Mouse (Mus musculus) adrenal gland, adult 18-20 months (tissue): ENCODE results near the gene Fbxl20. TPM values are rescaled to one million over a fixed set of nuclear protein-coding genes. Genes with fewer than 3 reads are reported as not detected.
A peak's percentile ranks its signal among the peaks of the same experiment; 100 is the strongest.

Source experiments
- DNase-seq, 2 experiments: peaks; one replicate each; pipeline ENCODE4 v3.0.0; 2021 to 2022; ENCODE audit warnings: low spot score in 2 of 2
- total RNA-seq, 2 experiments: library from RNA; stranded (reverse); gene quantifications; 1 replicate in 1 of 2; 2 replicates in 1 of 2; pipeline ENCODE4 v1.2.3; 2021

Fbxl20 gene
- total RNA-seq, 2 experiments from 2014 or later, result 21.6 to 27.7 TPM

- no peak for DNase-seq
These were observed 59.6 kb downstream of the Fbxl20 start for GRCm38 (mm10) chr11:98090583-98090982.

DNA sequence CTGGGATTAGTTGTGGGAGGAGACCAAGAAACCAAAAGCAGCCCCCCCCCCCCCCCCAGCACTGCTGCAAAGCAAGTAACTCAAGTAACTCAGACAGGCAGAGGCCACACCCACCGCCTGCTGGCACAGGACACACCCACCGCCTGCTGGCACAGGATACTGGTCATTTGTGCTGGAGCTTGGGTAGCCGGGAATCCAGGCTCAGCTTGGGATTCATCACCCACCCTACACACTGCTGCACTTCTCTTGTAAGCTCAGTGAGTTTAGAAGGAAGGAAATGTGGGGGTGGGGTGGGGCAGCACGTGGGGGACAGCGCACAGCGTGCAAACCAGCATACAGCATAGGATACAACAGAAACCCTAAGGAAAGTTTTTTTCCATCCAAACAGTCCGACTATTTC, 62.0 kb downstream of the Fbxl20 start:
- peak in 1 of 2 experiments; percentile 38 for DNase-seq

DNA sequence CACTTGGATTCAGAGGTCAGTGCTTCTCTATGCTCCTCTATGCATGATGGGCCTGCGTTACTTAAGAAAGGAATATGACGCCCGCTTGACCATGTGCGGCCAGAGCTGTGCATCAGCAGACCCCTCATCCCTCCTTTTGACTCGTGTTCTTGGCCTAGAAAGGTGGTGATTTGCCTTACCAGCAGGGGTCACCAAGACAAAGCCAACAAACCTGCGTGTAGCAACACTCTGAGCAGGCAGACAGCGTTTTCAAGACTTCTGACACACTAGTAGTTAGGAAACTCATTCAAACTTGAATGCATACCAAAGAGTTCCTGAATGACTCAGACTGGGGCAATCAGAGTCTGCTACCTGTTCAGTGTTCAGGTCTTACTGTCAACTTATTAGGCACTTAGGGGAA, 63.6 kb downstream of the Fbxl20 start:
- no peak for DNase-seq

GRCm38 (mm10) chr11:98086141-98086540, 64.1 kb downstream of the Fbxl20 start:
- DNase-seq, result no peak

GRCm38 (mm10) chr11:98082745-98083144, 67.5 kb downstream of the Fbxl20 start:
- no peak for DNase-seq

DNA sequence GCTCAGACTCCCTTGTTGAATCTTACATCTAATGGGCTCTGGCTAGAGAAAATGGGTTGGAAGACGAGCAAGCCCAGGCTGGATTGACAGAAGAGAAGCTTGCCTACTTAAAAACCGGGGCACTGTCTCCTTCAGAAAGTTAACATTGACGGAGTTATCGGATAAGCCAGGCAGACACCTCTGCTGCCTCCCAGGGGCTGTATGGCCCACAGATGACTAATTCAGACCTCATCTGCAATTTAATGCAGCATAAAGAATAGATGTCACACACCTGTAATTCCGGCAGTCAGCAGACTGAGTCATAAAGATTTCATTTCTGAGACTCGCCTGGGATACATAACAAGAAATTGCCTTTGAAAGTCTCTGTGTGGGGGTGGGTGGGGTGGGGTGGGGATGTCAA, 69.8 kb downstream of the Fbxl20 start:
- DNase-seq, result no peak

DNA sequence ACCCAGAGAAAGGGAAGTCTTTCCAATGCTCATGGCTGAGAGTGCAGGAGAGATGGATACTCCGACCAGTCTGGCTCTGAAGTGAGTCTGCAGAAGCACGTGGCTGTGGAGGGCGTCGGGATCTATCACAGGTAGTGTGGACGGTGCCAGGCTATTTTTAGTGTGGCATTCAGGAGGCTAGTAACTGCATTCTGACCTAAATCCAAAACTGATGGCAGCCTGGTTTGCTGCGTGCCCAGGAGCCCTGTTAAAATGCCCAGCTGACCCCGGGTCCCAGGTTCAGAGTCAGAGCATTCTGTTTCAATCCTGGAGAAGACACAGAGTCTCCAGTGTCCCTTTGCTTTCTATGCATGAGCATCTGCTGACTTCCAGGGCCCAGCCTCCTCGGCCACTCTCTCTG, 73.1 kb downstream of the Fbxl20 start:
- no peak for DNase-seq

- DNase-seq, result peak; percentile 93
These were observed 74.9 kb downstream of the Fbxl20 start for GRCm38 (mm10) chr11:98075195-98075808.

GRCm38 (mm10) chr11:98073442-98073841, 76.8 kb downstream of the Fbxl20 start:
- DNase-seq, result no peak

DNA sequence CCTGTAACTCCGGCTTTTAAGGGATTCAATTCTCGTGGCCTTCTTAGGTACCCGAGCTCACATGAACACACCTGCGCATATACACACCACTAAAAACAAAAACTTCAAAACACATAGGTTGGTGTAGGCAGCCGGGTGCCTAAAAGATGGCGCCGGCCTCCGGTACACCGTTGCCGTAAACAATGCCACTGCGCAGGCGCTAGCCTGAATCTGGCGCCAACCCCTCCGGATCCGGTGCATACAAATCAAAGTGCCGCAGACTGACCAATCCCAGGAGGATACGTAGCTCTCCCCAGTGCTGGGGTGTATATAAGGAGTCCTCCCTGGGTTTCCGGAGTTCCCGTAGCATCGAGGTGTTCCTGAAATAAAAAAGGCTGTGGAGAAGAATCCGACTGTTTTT, 82.9 kb downstream of the Fbxl20 start:
- DNase-seq, result no peak

GRCm38 (mm10) chr11:98066201-98066600, 84.0 kb downstream of the Fbxl20 start:
- no peak for DNase-seq

- DNase-seq, result peak; percentile 36 to 54
These were observed 88.2 kb downstream of the Fbxl20 start for GRCm38 (mm10) chr11:98061904-98062562.

- DNase-seq, result no peak
These were observed 88.8 kb downstream of the Fbxl20 start for GRCm38 (mm10) chr11:98061441-98061840.

GRCm38 (mm10) chr11:98060104-98060692, 90.0 kb downstream of the Fbxl20 start:
- no peak for DNase-seq

DNA sequence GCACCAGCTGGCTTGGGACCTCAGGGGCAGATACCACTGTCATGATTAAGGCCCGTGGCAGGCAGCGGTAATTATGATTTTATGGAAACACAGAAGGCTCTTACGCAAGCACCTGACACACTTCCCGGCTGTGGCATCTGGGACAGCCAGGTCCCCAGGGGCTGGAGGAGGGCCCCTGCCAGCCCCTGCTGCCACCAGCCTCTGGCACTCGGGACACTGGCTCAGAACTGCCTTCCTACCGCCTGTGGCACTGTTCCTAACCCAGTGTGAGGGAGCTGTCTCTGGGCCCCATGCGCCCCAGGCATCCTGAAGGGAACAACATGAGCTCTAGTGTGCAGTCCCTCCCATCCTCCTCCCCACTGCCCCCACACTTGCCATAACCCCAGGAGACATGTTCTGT, 90.5 kb downstream of the Fbxl20 start:
- DNase-seq, result no peak

DNA sequence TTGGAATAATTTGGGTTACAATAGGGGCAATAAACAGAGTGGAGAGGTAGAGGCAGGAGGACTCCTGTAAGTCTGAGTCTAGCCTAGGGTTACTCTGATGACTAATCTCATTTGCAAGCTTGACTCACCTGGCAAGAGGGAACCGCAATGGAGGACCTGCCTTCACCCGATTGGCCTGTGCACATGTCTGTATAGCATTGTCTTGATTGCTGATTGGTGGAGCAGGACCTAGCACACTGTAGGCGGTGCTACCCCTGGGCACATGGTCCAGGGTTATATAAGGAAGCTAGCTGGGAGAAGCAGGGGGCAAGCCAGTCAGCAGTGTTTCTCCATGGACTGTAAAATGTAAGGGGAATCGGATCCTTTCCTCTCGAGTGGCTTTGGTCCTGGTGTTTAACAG, 92.2 kb downstream of the Fbxl20 start:
- DNase-seq, result no peak

GRCm38 (mm10) chr11:98057466-98057865, 92.7 kb downstream of the Fbxl20 start:
- no peak for DNase-seq

DNA sequence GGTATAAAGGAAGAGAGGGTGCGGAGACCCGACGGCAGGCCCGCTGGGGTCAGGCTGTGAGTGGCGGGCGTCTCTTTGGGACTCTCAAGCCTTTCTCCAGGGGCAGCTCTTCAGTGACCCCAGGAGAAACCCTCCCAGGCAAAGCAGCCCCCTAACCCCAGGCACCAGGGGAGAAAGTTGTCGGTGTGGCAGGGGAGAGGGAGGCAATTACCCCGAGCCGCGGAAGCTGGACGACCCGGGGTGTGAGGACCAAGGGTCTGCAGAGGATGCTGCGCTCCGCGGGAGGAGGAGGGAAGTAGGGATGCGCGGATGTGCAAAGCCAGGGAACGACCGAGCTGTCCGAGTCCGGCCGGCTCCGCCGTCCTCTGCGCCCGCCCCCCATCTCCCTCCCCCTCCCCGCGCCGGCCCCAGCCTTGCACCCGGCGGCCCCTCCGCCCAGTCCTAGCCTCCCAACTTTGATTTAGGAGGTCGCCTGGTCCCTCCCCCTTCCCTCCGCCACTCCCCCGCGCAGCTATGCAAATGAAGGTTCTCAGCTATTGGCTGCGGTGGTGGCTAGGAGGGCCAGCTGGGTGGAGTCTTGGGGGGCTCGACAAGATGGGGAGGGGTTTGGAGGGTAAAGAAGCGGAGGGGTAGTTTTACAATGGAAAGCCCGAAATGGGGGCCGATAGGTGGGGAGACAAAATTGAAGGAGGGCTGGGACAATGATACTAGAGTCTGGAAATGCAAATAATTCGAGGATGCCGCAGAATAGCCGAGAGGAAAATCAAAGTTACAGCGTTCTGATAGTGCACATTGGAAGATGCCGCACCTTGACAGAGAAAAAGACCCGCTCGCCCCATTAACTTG, 97.0 kb downstream of the Fbxl20 start, which contains the start of gene Stac2:
Gene Stac2, minus strand, starts transcription at position 474 of the 846 bp plus-strand sequence.
- DNase-seq, result peak; percentile 66 to 74

- no peak for DNase-seq
These were observed 97.8 kb downstream of the Fbxl20 start for GRCm38 (mm10) chr11:98052129-98052988.

- no peak for DNase-seq
These were observed 98.5 kb downstream of the Fbxl20 start for GRCm38 (mm10) chr11:98051611-98052128.
